Mouse (Mus musculus) megakaryocyte, embryonic 14.5 days (primary cell): ENCODE measurements at regions not wholly inside any gene's neighbourhood (a gene's known extent, or its start where the extent isn't known, plus 50 kb on each side); places are given as distances from the start of the nearest gene placed in this dataset.

ENCODE experiments used
- FLI1 ChIP-seq: IDR thresholded peaks from 2 replicates; pipeline ENCODE4 v1.6.1; 2012; ENCODE audit warnings: low read length, inconsistent platforms, mixed read lengths
- GATA1 ChIP-seq: IDR thresholded peaks from 3 replicates; pipeline ENCODE4 v1.6.1; 2012; ENCODE audit warnings: mixed read lengths, low read length, inconsistent platforms, borderline replicate concordance

GRCm38 (mm10) chr5:64590747-64591146, 212.4 kb upstream of the Klf3 start:
- no peak for TF ChIP-seq GATA1
- no peak for TF ChIP-seq FLI1
